Mouse (Mus musculus): ENCODE results near the gene Cd9. TPM values are rescaled to one million over a fixed set of nuclear protein-coding genes. Genes with fewer than 3 reads are reported as not detected.

The Cd9 gene
- polyA plus RNA-seq, 1 experiment: 8.6 TPM

DNA sequence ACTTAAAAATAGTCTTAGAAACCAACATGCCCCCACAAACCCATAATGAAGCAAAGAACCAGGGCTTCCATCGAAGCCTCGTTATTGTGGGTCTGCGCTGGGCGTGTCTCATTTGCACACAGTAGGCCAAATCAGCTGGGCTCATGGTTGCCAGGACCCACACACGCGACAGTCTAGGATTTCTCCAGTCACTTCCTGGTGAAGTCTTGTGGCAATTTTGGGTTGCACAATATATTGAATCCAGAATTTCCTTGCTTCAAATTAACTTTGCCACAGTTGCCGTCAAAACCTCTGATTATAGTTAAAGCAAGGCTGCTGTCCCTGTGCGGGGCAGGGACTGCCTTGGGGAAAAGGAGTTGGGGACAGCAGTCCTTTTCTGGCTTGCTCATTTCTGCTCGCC is 39.9 kb downstream of the Cd9 start:
- Histone ChIP-seq H3K27ac (ENCODE audit: control insufficient read depth, insufficient read depth, low read depth, low read length) (no peak overlapping the region), H3K36me3 (ENCODE audit: control insufficient read depth, insufficient read depth, low read length) (no peaks in the 10 kb centered on the region), H3K4me3 (ENCODE audit: control insufficient read depth, low read depth, low read length) (no peak overlapping the region), H3K27me3 (ENCODE audit: control insufficient read depth, insufficient read depth, low read length) (no peaks in the 10 kb centered on the region), H3K4me1 (ENCODE audit: control insufficient read depth, insufficient read depth, low read length) (no peaks in the 10 kb centered on the region)
- TF ChIP-seq CTCF (IDR thresholded peaks at IDR 0.05; ENCODE audit: control insufficient read depth, insufficient read depth, insufficient replicate concordance, low read depth, low read length): no peak
- no peak for TF ChIP-seq POLR2A (IDR thresholded peaks at IDR 0.05; ENCODE audit: control insufficient read depth, low read depth, low read length)

DNA sequence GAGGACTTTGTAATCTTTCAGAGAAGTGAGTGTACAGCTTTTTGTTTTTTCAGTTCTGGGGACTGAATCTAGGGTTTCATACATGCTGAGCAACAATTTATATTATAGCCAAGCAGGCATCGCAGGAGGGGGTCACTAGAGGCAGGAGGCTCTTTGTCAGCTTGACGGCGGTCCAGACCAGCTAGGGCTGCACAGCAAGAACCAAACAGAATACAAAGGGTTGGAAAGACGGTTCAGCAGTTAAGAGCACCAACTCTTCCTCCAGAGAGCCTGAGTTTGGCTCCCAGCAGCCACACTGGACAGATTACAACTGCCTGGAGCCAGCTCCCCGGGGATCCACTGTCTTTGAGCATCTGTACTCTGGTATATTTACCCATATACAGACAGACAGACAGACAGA is 40.3 kb downstream of the Cd9 start:
- Histone ChIP-seq H3K27ac (ENCODE audit: control insufficient read depth, insufficient read depth, low read depth, low read length) (no peak overlapping the region), H3K4me3 (ENCODE audit: control insufficient read depth, low read depth, low read length) (no peak overlapping the region), H3K4me1 (ENCODE audit: control insufficient read depth, insufficient read depth, low read length) (no peaks in the 10 kb centered on the region), H3K36me3 (ENCODE audit: control insufficient read depth, insufficient read depth, low read length) (no peaks in the 10 kb centered on the region), H3K27me3 (ENCODE audit: control insufficient read depth, insufficient read depth, low read length) (no peaks in the 10 kb centered on the region)
- TF ChIP-seq POLR2A (IDR thresholded peaks at IDR 0.05; ENCODE audit: control insufficient read depth, low read depth, low read length) (no peak), CTCF (IDR thresholded peaks at IDR 0.05; ENCODE audit: control insufficient read depth, insufficient read depth, insufficient replicate concordance, low read depth, low read length) (no peak)

DNA sequence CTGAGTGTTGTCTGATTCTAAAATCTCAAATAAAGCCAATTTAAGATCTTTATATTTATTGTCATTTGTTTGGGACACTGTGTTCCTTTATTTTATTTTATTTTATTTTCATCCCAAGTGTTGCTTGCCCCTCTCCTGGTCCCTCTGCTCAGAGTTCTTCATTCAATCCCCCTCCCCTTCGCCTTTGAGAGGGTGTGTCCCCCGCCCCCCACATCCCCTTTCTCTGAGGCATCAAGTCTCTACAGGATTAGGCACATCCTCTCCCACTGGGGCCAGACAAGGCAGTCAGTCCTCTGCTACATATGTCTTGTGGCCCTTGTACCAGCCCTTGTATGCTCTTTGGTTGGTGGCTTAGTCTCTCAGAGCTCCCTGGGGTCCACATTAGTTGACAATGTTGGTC is 46.9 kb downstream of the Cd9 start:
- no peaks in the 10 kb centered on the region for H3K4me1 ChIP-seq (ENCODE audit: control insufficient read depth, insufficient read depth, low read length)
- no peak overlapping the region for H3K4me3 ChIP-seq (ENCODE audit: control insufficient read depth, low read depth, low read length)
- H3K27me3 ChIP-seq (ENCODE audit: control insufficient read depth, insufficient read depth, low read length): no peaks in the 10 kb centered on the region
- no peak overlapping the region for H3K27ac ChIP-seq (ENCODE audit: control insufficient read depth, insufficient read depth, low read depth, low read length)
- TF ChIP-seq POLR2A (IDR thresholded peaks at IDR 0.05; ENCODE audit: control insufficient read depth, low read depth, low read length) (no peak), CTCF (IDR thresholded peaks at IDR 0.05; ENCODE audit: control insufficient read depth, insufficient read depth, insufficient replicate concordance, low read depth, low read length) (no peak)
- no peaks in the 10 kb centered on the region for H3K36me3 ChIP-seq (ENCODE audit: control insufficient read depth, insufficient read depth, low read length)

DNA sequence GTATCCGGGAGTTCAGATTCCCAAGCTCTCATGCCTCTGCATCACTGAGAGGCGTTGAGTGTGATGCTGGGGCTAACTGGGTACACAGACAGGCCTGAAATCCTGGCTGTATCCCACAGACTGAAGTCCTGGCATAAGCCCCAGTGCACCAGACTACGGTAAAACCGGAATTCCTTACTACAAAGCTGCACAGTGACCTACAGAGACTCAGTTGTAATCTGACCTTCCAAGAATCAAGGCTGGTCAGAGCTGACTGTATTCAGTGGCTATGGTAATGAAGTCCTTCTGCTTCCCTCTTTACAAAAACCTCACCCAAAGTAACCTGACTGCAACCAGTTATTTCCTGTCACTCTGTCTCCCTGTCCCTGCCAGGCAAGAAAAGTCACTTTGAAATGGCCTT is 47.4 kb downstream of the Cd9 start:
- H3K36me3 ChIP-seq (ENCODE audit: control insufficient read depth, insufficient read depth, low read length): no peaks in the 10 kb centered on the region
- TF ChIP-seq POLR2A (IDR thresholded peaks at IDR 0.05; ENCODE audit: control insufficient read depth, low read depth, low read length): no peak
- TF ChIP-seq CTCF (IDR thresholded peaks at IDR 0.05; ENCODE audit: control insufficient read depth, insufficient read depth, insufficient replicate concordance, low read depth, low read length): no peak
- no peak overlapping the region for H3K4me3 ChIP-seq (ENCODE audit: control insufficient read depth, low read depth, low read length)
- no peak overlapping the region for H3K27ac ChIP-seq (ENCODE audit: control insufficient read depth, insufficient read depth, low read depth, low read length)
- no peaks in the 10 kb centered on the region for H3K4me1 ChIP-seq (ENCODE audit: control insufficient read depth, insufficient read depth, low read length)
- no peaks in the 10 kb centered on the region for H3K27me3 ChIP-seq (ENCODE audit: control insufficient read depth, insufficient read depth, low read length)

DNA sequence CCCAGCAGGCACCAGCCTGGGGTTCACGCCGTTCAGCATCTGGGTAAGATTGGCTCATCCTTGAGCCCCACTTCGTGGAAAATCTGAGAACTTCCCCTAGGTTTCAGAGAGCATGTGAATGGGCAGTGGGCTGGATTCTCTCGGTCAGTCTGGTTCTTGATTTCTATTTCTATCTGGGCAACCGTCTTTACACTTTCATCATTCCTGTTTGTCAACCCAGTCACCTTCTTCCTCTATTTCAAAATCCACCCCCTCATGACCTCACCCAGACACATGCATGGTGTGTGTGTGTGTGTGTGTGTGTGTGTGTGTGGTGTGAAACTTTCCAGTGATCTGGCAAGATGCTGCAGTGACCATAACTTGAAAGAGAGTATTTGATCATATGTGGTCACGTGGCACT is 49.2 kb downstream of the Cd9 start:
- no peak overlapping the region for H3K4me3 ChIP-seq (ENCODE audit: control insufficient read depth, low read depth, low read length)
- no peak overlapping the region for H3K27ac ChIP-seq (ENCODE audit: control insufficient read depth, insufficient read depth, low read depth, low read length)
- TF ChIP-seq POLR2A (IDR thresholded peaks at IDR 0.05; ENCODE audit: control insufficient read depth, low read depth, low read length): no peak
- TF ChIP-seq CTCF (IDR thresholded peaks at IDR 0.05; ENCODE audit: control insufficient read depth, insufficient read depth, insufficient replicate concordance, low read depth, low read length): no peak
- H3K27me3 ChIP-seq (ENCODE audit: control insufficient read depth, insufficient read depth, low read length): no peaks in the 10 kb centered on the region
- H3K36me3 ChIP-seq (ENCODE audit: control insufficient read depth, insufficient read depth, low read length): no peaks in the 10 kb centered on the region
- no peaks in the 10 kb centered on the region for H3K4me1 ChIP-seq (ENCODE audit: control insufficient read depth, insufficient read depth, low read length)

DNA sequence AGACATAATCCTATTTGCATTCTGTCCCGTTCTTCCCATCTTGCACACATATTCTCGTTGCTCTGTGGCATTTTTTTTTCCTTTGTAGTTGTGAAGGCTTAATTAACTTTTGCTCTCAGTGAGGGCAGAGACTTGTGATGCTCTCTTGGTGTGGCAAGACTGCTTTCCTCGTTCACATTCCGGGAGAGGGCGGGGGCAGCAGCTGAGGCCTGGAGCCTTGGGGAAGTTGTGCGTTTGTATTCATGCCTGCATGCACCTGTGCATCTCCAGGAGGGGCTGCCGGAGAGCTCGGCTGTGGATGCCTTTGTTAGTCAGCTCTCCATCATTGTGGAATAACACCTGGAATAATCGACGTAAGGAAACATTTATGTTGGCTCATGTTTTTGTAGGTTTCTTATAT is 52.0 kb downstream of the Cd9 start:
- TF ChIP-seq POLR2A (IDR thresholded peaks at IDR 0.05; ENCODE audit: control insufficient read depth, low read depth, low read length) (no peak), CTCF (IDR thresholded peaks at IDR 0.05; ENCODE audit: control insufficient read depth, insufficient read depth, insufficient replicate concordance, low read depth, low read length) (no peak)
- no peak overlapping the region for H3K27ac ChIP-seq (ENCODE audit: control insufficient read depth, insufficient read depth, low read depth, low read length)

DNA sequence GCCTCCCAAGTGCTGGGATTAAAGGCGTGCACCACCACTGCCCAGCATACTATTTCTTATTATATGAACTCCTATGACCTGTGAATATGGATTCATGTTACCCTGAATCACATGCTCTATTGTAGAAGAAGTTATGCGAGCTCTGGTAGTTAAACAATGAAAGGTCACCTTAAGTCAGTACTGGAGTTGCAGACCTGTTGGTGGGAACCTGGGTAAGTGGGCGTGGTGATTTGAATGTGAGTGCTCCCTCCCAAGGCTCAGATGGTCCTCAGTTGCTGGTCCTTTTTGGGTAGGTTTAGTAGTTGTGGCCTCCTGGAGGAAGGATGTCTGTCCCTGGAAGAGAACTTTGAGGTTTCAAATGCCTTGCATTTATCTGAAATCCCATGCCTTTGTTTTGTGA is 57.8 kb downstream of the Cd9 start:
- no peak overlapping the region for H3K4me3 ChIP-seq (ENCODE audit: control insufficient read depth, low read depth, low read length)
- no peaks in the 10 kb centered on the region for H3K27me3 ChIP-seq (ENCODE audit: control insufficient read depth, insufficient read depth, low read length)
- H3K36me3 ChIP-seq (ENCODE audit: control insufficient read depth, insufficient read depth, low read length): no peaks in the 10 kb centered on the region
- TF ChIP-seq CTCF (IDR thresholded peaks at IDR 0.05; ENCODE audit: control insufficient read depth, insufficient read depth, insufficient replicate concordance, low read depth, low read length) (no peak), POLR2A (IDR thresholded peaks at IDR 0.05; ENCODE audit: control insufficient read depth, low read depth, low read length) (no peak)
- H3K4me1 ChIP-seq (ENCODE audit: control insufficient read depth, insufficient read depth, low read length): no peaks in the 10 kb centered on the region
- H3K27ac ChIP-seq (ENCODE audit: control insufficient read depth, insufficient read depth, low read depth, low read length): no peak overlapping the region

More for the DNA sequence above, 52.0 kb downstream of the Cd9 start:
- H3K36me3 ChIP-seq (ENCODE audit: control insufficient read depth, insufficient read depth, low read length): no peaks in the 10 kb centered on the region
- no peaks in the 10 kb centered on the region for H3K4me1 ChIP-seq (ENCODE audit: control insufficient read depth, insufficient read depth, low read length)
- no peak overlapping the region for H3K4me3 ChIP-seq (ENCODE audit: control insufficient read depth, low read depth, low read length)
- H3K27me3 ChIP-seq (ENCODE audit: control insufficient read depth, insufficient read depth, low read length): no peaks in the 10 kb centered on the region

All from testis, adult 2 months (tissue).